Mouse (Mus musculus) liver, postnatal 0 days (tissue): Measurements from ENCODE around the gene Ghsr.

Source experiments
- CTCF ChIP-seq: sonication (generic); IDR thresholded peaks from 2 replicates; pipeline ENCODE4 v1.5.1; 2016; ENCODE audit warnings: antibody characterized with exemption, low read depth
- EP300 ChIP-seq: IDR thresholded peaks from 2 replicates; pipeline ENCODE4 v1.6.1; 2016; ENCODE audit warnings: antibody characterized with exemption, low read depth, mild to moderate bottlenecking

DNA sequence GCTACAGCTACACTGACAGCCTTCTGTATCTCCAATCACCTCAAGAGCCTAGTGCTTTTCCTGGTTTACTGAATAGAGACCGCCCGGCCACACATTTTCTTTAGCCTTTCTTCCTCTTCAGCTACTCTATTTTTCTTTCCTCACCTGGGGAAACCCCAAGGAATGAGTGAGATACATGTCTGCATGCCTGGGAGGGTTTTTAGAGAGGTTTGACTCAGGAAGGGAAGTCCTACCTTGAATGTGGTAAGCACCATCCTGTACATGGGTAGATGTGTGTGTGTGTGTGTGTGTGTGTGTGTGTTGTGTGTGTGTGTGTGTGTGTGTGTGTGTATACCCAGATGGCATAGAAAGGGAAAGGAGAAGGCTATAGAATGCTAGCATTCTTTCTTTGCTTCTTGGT lies 40.1 kb downstream of the Ghsr start:
- TF ChIP-seq CTCF (no peak), EP300 (no peak)
